Mouse (Mus musculus): ENCODE measurements at regions not wholly inside any gene's neighbourhood (a gene's known extent, or its start where the extent isn't known, plus 50 kb on each side); places are given as distances from the start of the nearest gene placed in this dataset.

- H3K4me2 ChIP-seq (ENCODE audit: low read depth, low read length, poor library complexity, severe bottlenecking) = no peak overlapping the region
- TF ChIP-seq CTCF (IDR thresholded peaks at IDR 0.05) = no peak
- DNase-seq (ENCODE audit: low spot score) = no peak
- ATAC-seq (ENCODE audit: low FRiP score) = no peak
- no peaks in the 10 kb centered on the region for H3K27me3 ChIP-seq (ENCODE audit: insufficient read depth, low read length)
- H3K4me1 ChIP-seq (ENCODE audit: insufficient read depth, low read length) = no peaks in the 10 kb centered on the region
- no peak overlapping the region for H3K9ac ChIP-seq (replicated peaks; ENCODE audit: low read length, poor library complexity, severe bottlenecking)
- H3K9me3 ChIP-seq (ENCODE audit: low read length) = no peaks in the 10 kb centered on the region
- H3K36me3 ChIP-seq (ENCODE audit: insufficient read depth, low read length) = no peaks in the 10 kb centered on the region
- WGBS = 90% methylated on average over 5 of the region's 5 CpGs
- H3K27ac ChIP-seq (ENCODE audit: low read depth, low read length) = no peak overlapping the region
- H3K4me3 ChIP-seq (ENCODE audit: low read depth, low read length) = no peak overlapping the region
Observed at GRCm38 (mm10) chr12:58027796-58028195, 183.8 kb upstream of the Sstr1 start.

- H3K9me3 ChIP-seq (ENCODE audit: low read length) = no peaks in the 10 kb centered on the region
- H3K27ac ChIP-seq (ENCODE audit: low read depth, low read length) = no peak overlapping the region
- no peaks in the 10 kb centered on the region for H3K4me1 ChIP-seq (ENCODE audit: insufficient read depth, low read length)
- peak; percentile 6 for DNase-seq (ENCODE audit: low spot score)
- H3K36me3 ChIP-seq (ENCODE audit: insufficient read depth, low read length) = no peaks in the 10 kb centered on the region
- H3K4me2 ChIP-seq (ENCODE audit: low read depth, low read length, poor library complexity, severe bottlenecking) = no peak overlapping the region
- TF ChIP-seq CTCF (IDR thresholded peaks at IDR 0.05) = no peak
- H3K27me3 ChIP-seq (ENCODE audit: insufficient read depth, low read length) = no peaks in the 10 kb centered on the region
- 81% methylated on average over 8 of the region's 8 CpGs for WGBS
- no peak overlapping the region for H3K9ac ChIP-seq (replicated peaks; ENCODE audit: low read length, poor library complexity, severe bottlenecking)
- ATAC-seq (ENCODE audit: low FRiP score) = no peak
- no peak overlapping the region for H3K4me3 ChIP-seq (ENCODE audit: low read depth, low read length)
Observed at GRCm38 (mm10) chr12:58056368-58056860, 155.2 kb upstream of the Sstr1 start.

- H3K27ac ChIP-seq (ENCODE audit: low read depth, low read length) = no peak overlapping the region
- no peak overlapping the region for H3K9ac ChIP-seq (replicated peaks; ENCODE audit: low read length, poor library complexity, severe bottlenecking)
- no peaks in the 10 kb centered on the region for H3K4me1 ChIP-seq (ENCODE audit: insufficient read depth, low read length)
- no peaks in the 10 kb centered on the region for H3K36me3 ChIP-seq (ENCODE audit: insufficient read depth, low read length)
- DNase-seq (ENCODE audit: low spot score) (peak; percentile 1), ATAC-seq (ENCODE audit: low FRiP score) (no peak)
- no peak overlapping the region for H3K4me2 ChIP-seq (ENCODE audit: low read depth, low read length, poor library complexity, severe bottlenecking)
- H3K9me3 ChIP-seq (ENCODE audit: low read length) = no peaks in the 10 kb centered on the region
- 69% methylated on average over 9 of the region's 9 CpGs for WGBS
- no peak for TF ChIP-seq CTCF (IDR thresholded peaks at IDR 0.05)
- H3K4me3 ChIP-seq (ENCODE audit: low read depth, low read length) = no peak overlapping the region
- no peaks in the 10 kb centered on the region for H3K27me3 ChIP-seq (ENCODE audit: insufficient read depth, low read length)
Observed at GRCm38 (mm10) chr12:58067318-58068223, 144.0 kb upstream of the Sstr1 start.

- Histone ChIP-seq H3K27me3 (ENCODE audit: insufficient read depth, low read length) (no peaks in the 10 kb centered on the region), H3K27ac (ENCODE audit: low read depth, low read length) (no peak overlapping the region), H3K9me3 (ENCODE audit: low read length) (no peaks in the 10 kb centered on the region), H3K4me2 (ENCODE audit: low read depth, low read length, poor library complexity, severe bottlenecking) (no peak overlapping the region), H3K4me1 (ENCODE audit: insufficient read depth, low read length) (no peaks in the 10 kb centered on the region), H3K9ac (replicated peaks; ENCODE audit: low read length, poor library complexity, severe bottlenecking) (no peak overlapping the region), H3K36me3 (ENCODE audit: insufficient read depth, low read length) (no peaks in the 10 kb centered on the region), H3K4me3 (ENCODE audit: low read depth, low read length) (no peak overlapping the region)
- DNase-seq (ENCODE audit: low spot score) (no peak), ATAC-seq (ENCODE audit: low FRiP score) (no peak)
- TF ChIP-seq CTCF (IDR thresholded peaks at IDR 0.05) = no peak
- 60% methylated on average over 1 of the region's 1 CpGs for WGBS
Observed at GRCm38 (mm10) chr12:58087311-58087710, 124.3 kb upstream of the Sstr1 start.

- Histone ChIP-seq H3K36me3 (ENCODE audit: insufficient read depth, low read length) (no peaks in the 10 kb centered on the region), H3K4me2 (ENCODE audit: low read depth, low read length, poor library complexity, severe bottlenecking) (no peak overlapping the region), H3K9ac (replicated peaks; ENCODE audit: low read length, poor library complexity, severe bottlenecking) (no peak overlapping the region), H3K4me3 (ENCODE audit: low read depth, low read length) (no peak overlapping the region), H3K4me1 (ENCODE audit: insufficient read depth, low read length) (no peaks in the 10 kb centered on the region), H3K9me3 (ENCODE audit: low read length) (no peaks in the 10 kb centered on the region; the same call in 1 of the 2 replicates), H3K27ac (ENCODE audit: low read depth, low read length) (no peak overlapping the region), H3K27me3 (ENCODE audit: insufficient read depth, low read length) (no peaks in the 10 kb centered on the region)
- no peak for ATAC-seq (ENCODE audit: low FRiP score)
- TF ChIP-seq CTCF (IDR thresholded peaks at IDR 0.05) = no peak
- 51% methylated on average over 3 of the region's 3 CpGs for WGBS
- no peak for DNase-seq (ENCODE audit: low spot score)
Observed at GRCm38 (mm10) chr12:58112643-58113042, 98.9 kb upstream of the Sstr1 start.

- no peak overlapping the region for H3K27ac ChIP-seq (ENCODE audit: low read depth, low read length)
- no peak overlapping the region for H3K4me2 ChIP-seq (ENCODE audit: low read depth, low read length, poor library complexity, severe bottlenecking)
- 85% methylated on average over 1 of the region's 1 CpGs for WGBS
- H3K4me3 ChIP-seq (ENCODE audit: low read depth, low read length) = no peak overlapping the region
- H3K9ac ChIP-seq (replicated peaks; ENCODE audit: low read length, poor library complexity, severe bottlenecking) = no peak overlapping the region
- TF ChIP-seq CTCF (IDR thresholded peaks at IDR 0.05) = no peak
- no peaks in the 10 kb centered on the region for H3K36me3 ChIP-seq (ENCODE audit: insufficient read depth, low read length)
- H3K9me3 ChIP-seq (ENCODE audit: low read length) = no peaks in the 10 kb centered on the region
- H3K4me1 ChIP-seq (ENCODE audit: insufficient read depth, low read length) = no peaks in the 10 kb centered on the region
- no peaks in the 10 kb centered on the region for H3K27me3 ChIP-seq (ENCODE audit: insufficient read depth, low read length)
- DNase-seq (ENCODE audit: low spot score) (no peak), ATAC-seq (ENCODE audit: low FRiP score) (no peak)
Observed at GRCm38 (mm10) chr12:58139121-58139520, 72.5 kb upstream of the Sstr1 start.
